8 mouse cellular contexts compared by ENCODE assay signal in the genomic region with DNA sequence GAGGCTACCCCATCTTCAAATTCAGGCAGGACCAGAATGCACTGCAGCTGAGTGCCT. TPM values are rescaled to one million over a fixed set of nuclear protein-coding genes. Genes with fewer than 3 reads are reported as not detected.
A peak's percentile ranks its signal among the peaks of the same experiment; 100 is the strongest.
DNase-seq lines count a peak whose midpoint lies in the region; ATAC-seq and TF ChIP-seq lines count a peak whose summit lies in the region.

A gene (minus strand): TSS at position 35 of the 57 bp plus-strand sequence.

- TF ChIP-seq CTCF in bone marrow, adult 2 months (IDR thresholded peaks at IDR 0.05; ENCODE audit: control insufficient read depth, insufficient read depth, low read length): no peak

- peaks cover 12% of the 10 kb centered on the region for H3K36me3 ChIP-seq in midbrain, embryonic 16.5 days (ENCODE audit: control insufficient read depth, insufficient read depth, low read length)

- H3K4me1 ChIP-seq in bone marrow, adult 2 months (ENCODE audit: control insufficient read depth, insufficient read depth, low read length): peaks cover 3% of the 10 kb centered on the region; the same call in 1 of the 2 replicates
- H3K4me1 ChIP-seq in midbrain, embryonic 16.5 days (ENCODE audit: control insufficient read depth, insufficient read depth, low read length): peaks cover 15% of the 10 kb centered on the region

- no peaks in the 10 kb centered on the region for H3K27me3 ChIP-seq in midbrain, embryonic 16.5 days (ENCODE audit: control insufficient read depth, insufficient read depth, low read depth, low read length)

- no peak for TF ChIP-seq POLR2A in bone marrow, adult 2 months (IDR thresholded peaks at IDR 0.05; ENCODE audit: borderline replicate concordance, control insufficient read depth, low read depth, low read length)

- H3K4me3 ChIP-seq in bone marrow, adult 2 months (replicated peaks; ENCODE audit: control insufficient read depth, low read depth, low read length): peak within 1 kb of the TSS; percentile 77
- H3K4me3 ChIP-seq in midbrain, embryonic 16.5 days (ENCODE audit: low read depth, low read length): peak within 1 kb of the TSS; percentile 53

- no peak for DNase-seq in layer of hippocampus, adult 18-20 months (ENCODE audit: low spot score in 2 of 2)
- no peak for DNase-seq in layer of hippocampus, adult 9-10 months (ENCODE audit: low spot score)
- no peak for DNase-seq in heart, adult 8-10 months (ENCODE audit: low spot score)
- no peak for DNase-seq in layer of hippocampus, postnatal 25 days (ENCODE audit: extremely low spot score in 1 of 2, low spot score in 1 of 2)
- no peak for DNase-seq in right cerebral cortex, postnatal 10 days (ENCODE audit: low spot score in 2 of 2)
- DNase-seq in cerebellum, adult 18-20 months: no peak

- peak within 1 kb of the TSS; percentile 86 for H3K9ac ChIP-seq in midbrain, embryonic 16.5 days (ENCODE audit: low read depth, low read length)

- no peaks in the 10 kb centered on the region for H3K9me3 ChIP-seq in midbrain, embryonic 16.5 days (replicated peaks; ENCODE audit: control insufficient read depth, low read length, poor library complexity, severe bottlenecking)

- no peak for ATAC-seq in midbrain, embryonic 16.5 days

- peak within 1 kb of the TSS; percentile 81 for H3K4me2 ChIP-seq in midbrain, embryonic 16.5 days (ENCODE audit: low read length)

- peak within 1 kb of the TSS; percentile 69 for H3K27ac ChIP-seq in bone marrow, adult 2 months (ENCODE audit: control insufficient read depth, insufficient read depth, low read depth, low read length, poor library complexity)
- H3K27ac ChIP-seq in midbrain, embryonic 16.5 days (ENCODE audit: low read length): peak within 1 kb of the TSS; percentile 75

RNA-seq across cellular contexts. Expression of the gene that starts here (rescaled TPM):
- 10 to 100 TPM; 57.3 to 64.4 TPM for total RNA-seq in layer of hippocampus, adult 18-20 months (2021)
- 7.8 and 17.8 TPM in 2 replicates for polyA plus RNA-seq in bone marrow, adult 2 months (2011; ENCODE audit: insufficient read depth, insufficient read length, low replicate concordance, missing spikeins)
- 10 to 100 TPM; 29.8 to 40.2 (median 35.1) TPM for total RNA-seq in heart, adult 8-10 months (2022)
- total RNA-seq in layer of hippocampus, postnatal 25 days (2021): 10 to 100 TPM; 52.8 to 60.0 TPM
- 38.9 and 44.0 TPM in 2 replicates for polyA plus RNA-seq in midbrain, embryonic 16.5 days (2015; fragmentation: Nextera tagmentation; extraction: Ambion mirVana)
